Mouse (Mus musculus): ENCODE measurements around the gene Tcp10a.
"Not testable (repeated sequence)": the region's sequence is repeated elsewhere in the genome, so short reads cannot be mapped to it uniquely, and the experiment has no call there.

- not testable (repeated sequence) for TF ChIP-seq POLR2A (IDR thresholded peaks at IDR 0.05; ENCODE audit: insufficient read depth, low read depth, low read length); CTCF (IDR thresholded peaks at IDR 0.05); EP300 (IDR thresholded peaks at IDR 0.05; ENCODE audit: insufficient read depth, low read depth, low read length)
Observed at GRCm38 (mm10) chr17:7382711-7383110, 58.3 kb downstream of the Tcp10a start.
